Mouse (Mus musculus): Measurements from ENCODE around the gene Ripor3. TPM values are rescaled to one million over a fixed set of nuclear protein-coding genes. Genes with fewer than 3 reads are reported as not detected.
A peak's percentile ranks its signal among the peaks of the same experiment; 100 is the strongest.

Ripor3 gene
- polyA plus RNA-seq, 1 experiment: 0.84 TPM

- 18% methylated on average over 12 of the region's 12 CpGs for WGBS
- peaks cover 52% of the 10 kb centered on the region for H3K4me1 ChIP-seq (ENCODE audit: control insufficient read depth, insufficient read depth, low read length)
- DNase-seq: peak; percentile 42 to 50
These were observed 67.3 kb downstream of the Ripor3 start for GRCm38 (mm10) chr2:167942926-167943633.

DNA sequence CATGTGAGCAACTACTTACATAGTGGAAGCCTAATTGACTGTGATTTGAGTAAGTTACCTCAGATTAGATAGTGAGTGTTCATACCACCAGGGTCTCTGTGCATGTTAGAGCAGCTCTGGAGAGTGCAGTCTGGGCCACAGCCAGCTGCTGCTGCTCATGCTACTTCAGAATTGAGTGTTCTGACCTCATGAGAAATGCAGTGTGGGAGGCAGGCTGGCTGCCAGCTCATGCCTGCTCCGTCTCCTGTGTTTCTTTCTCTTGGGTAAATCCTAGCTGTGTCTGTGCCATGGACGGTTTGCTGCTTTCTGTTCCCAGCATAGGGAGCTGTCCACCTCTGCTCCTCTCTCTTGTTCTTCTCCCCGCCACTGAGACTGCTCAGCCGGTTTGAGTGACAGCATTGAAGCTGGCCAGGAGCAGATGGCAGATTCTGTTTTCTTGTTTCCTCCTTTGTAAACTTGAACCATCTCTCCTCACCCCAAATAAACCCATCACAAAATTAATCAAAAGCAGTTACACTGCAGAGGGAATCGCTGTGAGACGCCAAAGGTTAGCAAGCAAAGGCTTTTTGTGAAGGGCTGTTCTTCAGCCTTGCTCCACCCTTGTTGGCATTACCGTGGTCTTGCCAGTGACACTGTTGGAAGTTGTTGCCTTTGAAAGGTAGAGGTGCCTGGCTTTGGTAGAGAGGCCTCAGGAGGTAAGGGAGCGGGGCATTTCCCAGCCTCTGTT lies 68.1 kb downstream of the Ripor3 start:
- Histone ChIP-seq H3K27me3 (ENCODE audit: control insufficient read depth, insufficient read depth, low read length) (no peaks in the 10 kb centered on the region), H3K4me3 (replicated peaks; ENCODE audit: insufficient read depth, low read depth, low read length) (no peak overlapping the region), H3K27ac (ENCODE audit: insufficient read depth, low read length) (peak overlapping the region; percentile 0; the same call in 1 of the 2 replicates), H3K4me1 (ENCODE audit: control insufficient read depth, insufficient read depth, low read length) (peaks cover 47% of the 10 kb centered on the region)
- 23% methylated on average over 8 of the region's 8 CpGs for WGBS
- TF ChIP-seq POLR2A (IDR thresholded peaks at IDR 0.05; ENCODE audit: borderline replicate concordance, insufficient read depth, low read length) (no peak), CTCF (IDR thresholded peaks at IDR 0.05; ENCODE audit: borderline replicate concordance, insufficient read depth, low read depth, low read length) (no peak)
- peak; percentile 52 to 56 for DNase-seq

More at GRCm38 (mm10) chr2:167942926-167943633, 67.3 kb downstream of the Ripor3 start:
- TF ChIP-seq POLR2A (IDR thresholded peaks at IDR 0.05; ENCODE audit: borderline replicate concordance, insufficient read depth, low read length) (no peak), CTCF (IDR thresholded peaks at IDR 0.05; ENCODE audit: borderline replicate concordance, insufficient read depth, low read depth, low read length) (no peak)
- Histone ChIP-seq H3K27ac (ENCODE audit: insufficient read depth, low read length) (peak overlapping the region; percentile 0; the same call in 1 of the 2 replicates), H3K4me3 (replicated peaks; ENCODE audit: insufficient read depth, low read depth, low read length) (no peak overlapping the region), H3K27me3 (ENCODE audit: control insufficient read depth, insufficient read depth, low read length) (no peaks in the 10 kb centered on the region)

DNA sequence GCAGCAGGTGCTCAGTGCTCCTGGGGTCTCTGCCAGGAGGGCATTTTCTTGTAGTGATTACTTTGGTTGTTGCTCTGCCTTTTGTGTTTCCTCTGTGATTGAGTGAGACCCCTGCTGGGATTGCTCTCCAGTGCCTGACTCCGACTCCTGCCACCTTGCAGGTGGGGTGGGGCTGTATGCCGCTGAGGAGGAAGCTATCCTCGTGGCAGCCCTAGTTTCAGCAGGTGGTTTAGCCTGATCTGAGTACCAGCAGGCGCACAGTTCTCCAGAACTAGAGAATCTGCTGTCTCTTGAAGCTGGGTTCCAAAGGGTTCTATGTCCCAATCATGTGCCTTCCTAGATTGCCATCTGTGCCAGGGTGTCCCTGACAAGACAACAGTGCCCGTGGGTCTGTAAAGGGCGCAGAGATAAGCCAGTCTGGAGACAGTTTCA lies 68.7 kb downstream of the Ripor3 start:
- peak overlapping the region; percentile 0; the same call in 1 of the 2 replicates for H3K27ac ChIP-seq (ENCODE audit: insufficient read depth, low read length)
- TF ChIP-seq CTCF (IDR thresholded peaks at IDR 0.05; ENCODE audit: borderline replicate concordance, insufficient read depth, low read depth, low read length) (no peak), POLR2A (IDR thresholded peaks at IDR 0.05; ENCODE audit: borderline replicate concordance, insufficient read depth, low read length) (no peak)
- peak; percentile 51 for DNase-seq
- 6% methylated on average over 6 of the region's 6 CpGs for WGBS
- H3K4me3 ChIP-seq (replicated peaks; ENCODE audit: insufficient read depth, low read depth, low read length): no peak overlapping the region
- H3K27me3 ChIP-seq (ENCODE audit: control insufficient read depth, insufficient read depth, low read length): no peaks in the 10 kb centered on the region
- peaks cover 47% of the 10 kb centered on the region for H3K4me1 ChIP-seq (ENCODE audit: control insufficient read depth, insufficient read depth, low read length)

- Histone ChIP-seq H3K27ac (ENCODE audit: insufficient read depth, low read length) (no peak overlapping the region), H3K4me3 (replicated peaks; ENCODE audit: insufficient read depth, low read depth, low read length) (no peak overlapping the region)
- WGBS: 39% methylated on average over 4 of the region's 4 CpGs
These were observed 69.1 kb downstream of the Ripor3 start for GRCm38 (mm10) chr2:167941320-167941719.

GRCm38 (mm10) chr2:167940636-167941035 lies 69.8 kb downstream of the Ripor3 start:
- no peak for DNase-seq
- H3K4me3 ChIP-seq (replicated peaks; ENCODE audit: insufficient read depth, low read depth, low read length): no peak overlapping the region
- H3K4me1 ChIP-seq (ENCODE audit: control insufficient read depth, insufficient read depth, low read length): peaks cover 45% of the 10 kb centered on the region
- 91% methylated on average over 11 of the region's 11 CpGs for WGBS
- H3K27ac ChIP-seq (ENCODE audit: insufficient read depth, low read length): no peak overlapping the region
- no peaks in the 10 kb centered on the region for H3K27me3 ChIP-seq (ENCODE audit: control insufficient read depth, insufficient read depth, low read length)
- TF ChIP-seq CTCF (IDR thresholded peaks at IDR 0.05; ENCODE audit: borderline replicate concordance, insufficient read depth, low read depth, low read length): no peak
- TF ChIP-seq POLR2A (IDR thresholded peaks at IDR 0.05; ENCODE audit: borderline replicate concordance, insufficient read depth, low read length): no peak

More at GRCm38 (mm10) chr2:167941320-167941719, 69.1 kb downstream of the Ripor3 start:
- Histone ChIP-seq H3K4me1 (ENCODE audit: control insufficient read depth, insufficient read depth, low read length) (peaks cover 47% of the 10 kb centered on the region), H3K27me3 (ENCODE audit: control insufficient read depth, insufficient read depth, low read length) (no peaks in the 10 kb centered on the region)
- no peak for TF ChIP-seq CTCF (IDR thresholded peaks at IDR 0.05; ENCODE audit: borderline replicate concordance, insufficient read depth, low read depth, low read length)
- TF ChIP-seq POLR2A (IDR thresholded peaks at IDR 0.05; ENCODE audit: borderline replicate concordance, insufficient read depth, low read length): no peak
- no peak for DNase-seq

GRCm38 (mm10) chr2:167939632-167940399 lies 70.6 kb downstream of the Ripor3 start:
- Histone ChIP-seq H3K4me1 (ENCODE audit: control insufficient read depth, insufficient read depth, low read length) (peaks cover 42% of the 10 kb centered on the region), H3K27me3 (ENCODE audit: control insufficient read depth, insufficient read depth, low read length) (no peaks in the 10 kb centered on the region), H3K4me3 (replicated peaks; ENCODE audit: insufficient read depth, low read depth, low read length) (no peak overlapping the region), H3K27ac (ENCODE audit: insufficient read depth, low read length) (no peak overlapping the region)
- no peak for DNase-seq
- no peak for TF ChIP-seq CTCF (IDR thresholded peaks at IDR 0.05; ENCODE audit: borderline replicate concordance, insufficient read depth, low read depth, low read length)
- TF ChIP-seq POLR2A (IDR thresholded peaks at IDR 0.05; ENCODE audit: borderline replicate concordance, insufficient read depth, low read length): no peak
- WGBS: 70% methylated on average over 11 of the region's 11 CpGs

DNA sequence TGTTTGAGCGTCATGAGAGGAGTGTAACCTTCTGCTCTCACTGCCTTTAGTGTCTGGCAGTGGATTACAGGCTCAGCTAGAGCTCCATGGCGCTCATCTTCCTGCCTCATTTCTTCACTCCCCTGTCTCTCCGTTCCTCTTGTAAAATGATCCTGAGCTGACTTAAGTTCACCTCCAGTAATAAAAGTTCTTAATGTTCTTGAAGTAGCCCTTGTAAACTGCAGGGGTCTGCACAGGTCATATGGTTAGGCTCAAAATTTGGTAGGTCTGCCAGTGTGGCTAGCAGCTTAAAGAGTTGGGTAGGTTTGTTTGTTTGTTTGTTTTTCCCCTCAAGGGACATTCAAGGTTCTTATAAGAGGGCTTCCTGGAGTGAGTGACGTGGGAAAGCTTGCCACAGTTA lies 71.2 kb downstream of the Ripor3 start:
- Histone ChIP-seq H3K4me3 (replicated peaks; ENCODE audit: insufficient read depth, low read depth, low read length) (no peak overlapping the region), H3K4me1 (ENCODE audit: control insufficient read depth, insufficient read depth, low read length) (peaks cover 35% of the 10 kb centered on the region), H3K27me3 (ENCODE audit: control insufficient read depth, insufficient read depth, low read length) (no peaks in the 10 kb centered on the region), H3K27ac (ENCODE audit: insufficient read depth, low read length) (no peak overlapping the region)
- DNase-seq: no peak
- TF ChIP-seq CTCF (IDR thresholded peaks at IDR 0.05; ENCODE audit: borderline replicate concordance, insufficient read depth, low read depth, low read length) (no peak), POLR2A (IDR thresholded peaks at IDR 0.05; ENCODE audit: borderline replicate concordance, insufficient read depth, low read length) (no peak)
- 82% methylated on average over 4 of the region's 4 CpGs for WGBS
